Mouse (Mus musculus) stomach, postnatal 0 days (tissue): ENCODE results near the gene Ccr1.
"Not testable (repeated sequence)": the region's sequence is repeated elsewhere in the genome, so short reads cannot be mapped to it uniquely, and the experiment has no call there.

Source experiments
- CTCF ChIP-seq: IDR thresholded peaks from 2 replicates; pipeline ENCODE4 v1.5.1; 2016; ENCODE audit warnings: antibody characterized with exemption, low read depth, mild to moderate bottlenecking, moderate library complexity
- EP300 ChIP-seq: optimal IDR thresholded peaks from 2 replicates; pipeline ENCODE3; 2016; ENCODE audit warnings: antibody characterized with exemption

DNA sequence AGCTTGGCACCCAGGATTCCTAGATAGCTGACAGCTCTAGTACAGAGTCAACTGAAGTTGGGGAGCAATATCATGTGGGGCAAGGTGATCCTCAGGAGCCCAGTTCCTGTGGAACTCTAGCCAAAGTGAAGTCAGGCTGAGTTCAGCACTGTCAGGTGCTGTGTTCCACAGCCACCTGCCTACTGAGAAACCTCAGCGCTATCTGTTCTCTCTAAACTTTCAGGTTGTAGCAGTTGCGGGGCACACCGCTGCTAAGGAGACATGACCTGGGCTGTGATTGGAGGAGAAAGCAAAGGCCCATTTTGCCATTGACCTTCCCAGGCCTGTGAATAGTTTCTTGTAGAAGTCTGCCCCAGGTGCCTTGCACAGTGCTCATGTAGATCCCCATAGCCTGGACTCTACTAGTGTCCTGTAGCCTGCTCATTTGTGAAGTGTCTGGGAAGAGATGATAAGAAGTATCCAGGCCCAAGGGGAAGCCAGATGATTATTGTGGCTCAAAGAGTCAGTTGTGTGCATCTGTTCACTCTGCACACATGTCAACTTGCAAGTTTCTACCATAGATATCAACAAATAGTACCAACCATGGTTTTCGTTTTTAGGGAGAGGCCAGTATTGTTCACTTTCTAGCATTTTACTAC, 1.5 kb downstream of the Ccr1 start:
- not testable (repeated sequence) for TF ChIP-seq EP300, CTCF
